Mouse (Mus musculus) right cerebral cortex, postnatal 10 days (tissue): ENCODE measurements at regions not wholly inside any gene's neighbourhood (a gene's known extent, or its start where the extent isn't known, plus 50 kb on each side); places are given as distances from the start of the nearest gene placed in this dataset.

Experiments used
- DNase-seq, 2 experiments: peaks; one replicate each; pipeline ENCODE4 v3.0.0; 2021; ENCODE audit warnings: low spot score in 2 of 2

GRCm38 (mm10) chr16:81138583-81138982, 61.9 kb upstream of the Ncam2 start:
- DNase-seq = no peak

GRCm38 (mm10) chr16:81146019-81146418, 54.5 kb upstream of the Ncam2 start:
- DNase-seq = no peak

GRCm38 (mm10) chr16:81149491-81149890, 51.0 kb upstream of the Ncam2 start:
- peak in 1 of 2 experiments; percentile 20 for DNase-seq
